Mouse (Mus musculus): ENCODE measurements at regions not wholly inside any gene's neighbourhood (a gene's known extent, or its start where the extent isn't known, plus 50 kb on each side); places are given as distances from the start of the nearest gene placed in this dataset.
A peak's percentile ranks its signal among the peaks of the same experiment; 100 is the strongest.

GRCm38 (mm10) chr5:74121861-74122630 lies 53.8 kb upstream of the Usp46 start:
- no peaks in the 10 kb centered on the region for H3K9me3 ChIP-seq (replicated peaks)
- peaks cover 13% of the 10 kb centered on the region for H3K4me1 ChIP-seq
- no peaks in the 10 kb centered on the region for H3K36me3 ChIP-seq
- H3K9ac ChIP-seq = no peak overlapping the region
- peak overlapping the region; percentile 40 for H3K27ac ChIP-seq (replicated peaks)
- H3K27me3 ChIP-seq = no peaks in the 10 kb centered on the region
- ATAC-seq (ENCODE audit: insufficient number of reproducible peaks, low FRiP score, low TSS enrichment, low read depth) = 0 out of 2 replicates have a peak, but pooled peaks have one; percentile 58
- no peak overlapping the region for H3K4me2 ChIP-seq (replicated peaks)
- no peak overlapping the region for H3K4me3 ChIP-seq (replicated peaks)
- 62% methylated on average over 9 of the region's 9 CpGs for WGBS

- Histone ChIP-seq H3K9ac (no peak overlapping the region), H3K4me1 (peaks cover 16% of the 10 kb centered on the region), H3K4me3 (replicated peaks) (peak overlapping the region; percentile 32), H3K27me3 (no peaks in the 10 kb centered on the region), H3K27ac (replicated peaks) (no peak overlapping the region; the same call in 1 of the 2 replicates), H3K4me2 (replicated peaks) (peak overlapping the region; percentile 35), H3K9me3 (replicated peaks) (no peaks in the 10 kb centered on the region), H3K36me3 (no peaks in the 10 kb centered on the region)
- peak; percentile 84 for ATAC-seq (ENCODE audit: insufficient number of reproducible peaks, low FRiP score, low TSS enrichment, low read depth)
- 70% methylated on average over 32 of the region's 32 CpGs for WGBS
Observed at GRCm38 (mm10) chr5:74126015-74126896, 58.0 kb upstream of the Usp46 start.

DNA sequence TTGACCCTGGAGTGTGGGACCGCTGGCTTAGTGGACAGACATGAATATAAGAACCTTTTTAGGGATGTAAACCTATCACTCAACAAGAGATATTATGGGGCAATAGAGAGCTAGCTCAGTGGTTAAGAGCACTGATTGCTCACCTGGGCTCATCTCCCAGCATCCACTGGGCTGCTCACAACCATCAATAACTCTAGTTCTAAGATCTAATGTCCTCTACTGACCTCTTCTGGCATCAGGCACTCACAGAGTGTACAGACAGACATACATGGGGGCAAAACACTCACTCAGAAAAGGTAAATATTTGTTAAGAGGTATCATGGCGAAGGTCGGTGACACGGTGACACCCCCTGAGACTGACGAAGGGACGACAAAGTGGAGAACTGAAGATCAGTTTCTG lies 59.3 kb upstream of the Usp46 start:
- Histone ChIP-seq H3K36me3 (no peaks in the 10 kb centered on the region), H3K27me3 (no peaks in the 10 kb centered on the region), H3K4me2 (replicated peaks) (no peak overlapping the region), H3K4me3 (replicated peaks) (no peak overlapping the region), H3K9me3 (replicated peaks) (no peaks in the 10 kb centered on the region), H3K9ac (no peak overlapping the region), H3K27ac (replicated peaks) (no peak overlapping the region), H3K4me1 (peaks cover 6% of the 10 kb centered on the region; the same call in 1 of the 2 replicates)
- ATAC-seq (ENCODE audit: insufficient number of reproducible peaks, low FRiP score, low TSS enrichment, low read depth) = no peak
- WGBS = 92% methylated on average over 6 of the region's 6 CpGs

DNA sequence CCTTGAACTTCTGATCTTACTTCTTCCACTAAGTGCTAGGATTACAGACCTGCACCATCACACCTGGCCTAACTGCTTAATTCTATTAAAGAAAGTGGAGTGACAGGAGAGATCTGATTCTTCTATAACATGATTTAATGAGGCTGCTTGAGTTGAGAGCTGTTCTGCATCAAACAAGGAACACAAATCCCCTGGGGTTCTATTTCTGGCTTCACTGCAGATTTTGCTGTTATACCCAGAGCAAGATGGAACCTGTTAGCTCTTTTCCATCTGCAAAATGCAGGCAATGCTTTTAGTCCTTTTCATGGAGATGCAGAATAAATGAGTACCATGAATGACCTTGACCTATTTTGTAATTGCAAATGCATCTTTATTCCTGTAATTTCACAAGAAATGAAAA lies 61.4 kb upstream of the Usp46 start:
- Histone ChIP-seq H3K27ac (replicated peaks) (0 out of 2 replicates have a peak overlapping the region, but pooled peaks have one; percentile 22), H3K27me3 (no peaks in the 10 kb centered on the region), H3K4me2 (replicated peaks) (no peak overlapping the region), H3K4me3 (replicated peaks) (no peak overlapping the region), H3K4me1 (peaks cover 3% of the 10 kb centered on the region; the same call in 1 of the 2 replicates), H3K9me3 (replicated peaks) (no peaks in the 10 kb centered on the region), H3K9ac (no peak overlapping the region), H3K36me3 (no peaks in the 10 kb centered on the region)
- no peak for ATAC-seq (ENCODE audit: insufficient number of reproducible peaks, low FRiP score, low TSS enrichment, low read depth)

GRCm38 (mm10) chr5:74132671-74133070 lies 62.4 kb upstream of the Rasl11b start:
- no peak overlapping the region for H3K27ac ChIP-seq (replicated peaks)
- H3K9ac ChIP-seq = no peak overlapping the region
- peaks cover 12% of the 10 kb centered on the region; the same call in 1 of the 2 replicates for H3K4me1 ChIP-seq
- H3K9me3 ChIP-seq (replicated peaks) = no peaks in the 10 kb centered on the region
- H3K4me3 ChIP-seq (replicated peaks) = no peak overlapping the region
- no peaks in the 10 kb centered on the region for H3K27me3 ChIP-seq
- H3K36me3 ChIP-seq = no peaks in the 10 kb centered on the region
- no peak for ATAC-seq (ENCODE audit: insufficient number of reproducible peaks, low FRiP score, low TSS enrichment, low read depth)
- WGBS = 40% methylated on average over 8 of the region's 8 CpGs
- no peak overlapping the region for H3K4me2 ChIP-seq (replicated peaks)

DNA sequence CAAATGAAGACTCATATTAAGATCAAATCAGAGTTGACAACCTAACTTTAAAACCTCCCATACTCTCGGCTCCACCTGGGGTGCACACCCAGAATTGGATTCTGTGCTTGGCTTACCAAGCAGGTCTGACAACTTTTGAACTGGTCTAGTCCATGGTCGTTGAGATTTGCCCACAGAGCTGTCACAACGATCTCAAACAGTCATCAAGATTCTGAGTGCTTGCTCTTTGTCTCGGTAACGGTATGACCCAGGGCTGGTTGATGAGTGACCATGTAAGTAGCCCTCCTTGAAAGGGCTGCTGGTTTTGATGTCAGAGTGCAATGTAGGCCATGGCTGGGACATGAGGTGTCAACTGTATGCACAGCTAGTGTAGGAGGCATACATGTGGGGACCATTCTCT lies 58.7 kb upstream of the Rasl11b start:
- Histone ChIP-seq H3K27me3 (no peaks in the 10 kb centered on the region), H3K4me2 (replicated peaks) (no peak overlapping the region), H3K9me3 (replicated peaks) (no peaks in the 10 kb centered on the region), H3K4me3 (replicated peaks) (no peak overlapping the region), H3K9ac (no peak overlapping the region), H3K27ac (replicated peaks) (peak overlapping the region; percentile 66; the same call in 1 of the 2 replicates), H3K36me3 (no peaks in the 10 kb centered on the region), H3K4me1 (0 out of 2 replicates have a peak, but pooled peaks cover 9% of the 10 kb centered on the region)
- no peak for ATAC-seq (ENCODE audit: insufficient number of reproducible peaks, low FRiP score, low TSS enrichment, low read depth)
- WGBS = 64% methylated on average over 5 of the region's 5 CpGs

DNA sequence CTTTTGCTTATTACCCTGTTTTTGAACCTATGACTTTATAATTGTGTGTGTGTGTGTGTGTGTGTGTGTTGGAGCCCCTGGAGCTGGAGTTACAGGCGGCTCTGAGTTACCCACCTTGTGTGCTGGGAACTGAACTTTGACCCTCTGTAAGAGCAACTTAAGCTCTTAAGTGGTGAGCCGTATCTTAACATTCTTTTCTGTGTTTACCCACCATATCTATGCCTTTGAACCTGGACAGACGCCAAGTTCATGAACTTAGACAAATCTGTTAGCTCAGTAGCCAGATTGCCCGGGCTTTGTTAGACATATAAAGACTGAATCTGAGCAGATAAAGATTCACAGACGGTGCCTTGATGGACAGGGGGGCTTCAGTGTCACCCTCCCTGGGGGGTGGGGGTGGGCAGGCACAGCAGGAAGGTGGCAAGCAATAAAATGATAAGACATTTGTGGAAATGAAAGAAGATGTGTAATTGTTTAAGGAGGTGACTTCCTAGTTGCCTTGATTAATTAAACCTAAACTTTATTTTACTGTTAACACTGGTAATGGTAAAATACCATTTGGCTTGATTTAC lies 58.1 kb upstream of the Rasl11b start:
- Histone ChIP-seq H3K36me3 (no peaks in the 10 kb centered on the region), H3K27ac (replicated peaks) (no peak overlapping the region), H3K9ac (no peak overlapping the region), H3K4me3 (replicated peaks) (no peak overlapping the region), H3K27me3 (no peaks in the 10 kb centered on the region), H3K4me2 (replicated peaks) (no peak overlapping the region), H3K4me1 (0 out of 2 replicates have a peak, but pooled peaks cover 9% of the 10 kb centered on the region), H3K9me3 (replicated peaks) (no peaks in the 10 kb centered on the region)
- WGBS = 34% methylated on average over 5 of the region's 5 CpGs
- no peak for ATAC-seq (ENCODE audit: insufficient number of reproducible peaks, low FRiP score, low TSS enrichment, low read depth)

- WGBS = 82% methylated on average over 4 of the region's 4 CpGs
Observed at GRCm38 (mm10) chr5:74143994-74144393, 51.1 kb upstream of the Rasl11b start.

GRCm38 (mm10) chr5:74144765-74145164 lies 50.3 kb upstream of the Rasl11b start:
- no peaks in the 10 kb centered on the region for H3K27me3 ChIP-seq
- 57% methylated on average over 5 of the region's 5 CpGs for WGBS

More at GRCm38 (mm10) chr5:74143994-74144393, 51.1 kb upstream of the Rasl11b start:
- no peaks in the 10 kb centered on the region for H3K4me1 ChIP-seq
- H3K36me3 ChIP-seq = no peaks in the 10 kb centered on the region
- H3K9ac ChIP-seq = no peak overlapping the region
- no peak overlapping the region for H3K4me2 ChIP-seq (replicated peaks)
- H3K4me3 ChIP-seq (replicated peaks) = no peak overlapping the region
- H3K9me3 ChIP-seq (replicated peaks) = no peaks in the 10 kb centered on the region
- H3K27ac ChIP-seq (replicated peaks) = no peak overlapping the region
- H3K27me3 ChIP-seq = no peaks in the 10 kb centered on the region
- ATAC-seq (ENCODE audit: insufficient number of reproducible peaks, low FRiP score, low TSS enrichment, low read depth) = no peak

More at GRCm38 (mm10) chr5:74144765-74145164, 50.3 kb upstream of the Rasl11b start:
- Histone ChIP-seq H3K27ac (replicated peaks) (no peak overlapping the region), H3K4me1 (no peaks in the 10 kb centered on the region), H3K4me3 (replicated peaks) (no peak overlapping the region), H3K36me3 (no peaks in the 10 kb centered on the region), H3K9ac (no peak overlapping the region), H3K4me2 (replicated peaks) (no peak overlapping the region), H3K9me3 (replicated peaks) (no peaks in the 10 kb centered on the region)
- no peak for ATAC-seq (ENCODE audit: insufficient number of reproducible peaks, low FRiP score, low TSS enrichment, low read depth)

Measured in embryonic facial prominence, embryonic 15.5 days (tissue).